Mouse (Mus musculus) layer of hippocampus, adult 11-12 months (tissue): ENCODE data around the gene Hspa1l.
"Not testable (repeated sequence)": the region's sequence is repeated elsewhere in the genome, so short reads cannot be mapped to it uniquely, and the experiment has no call there.

Experiments used
- DNase-seq: peaks from one replicate; pipeline ENCODE4 v3.0.0; 2022; ENCODE audit warnings: low spot score

Gene Hspa1l

DNA sequence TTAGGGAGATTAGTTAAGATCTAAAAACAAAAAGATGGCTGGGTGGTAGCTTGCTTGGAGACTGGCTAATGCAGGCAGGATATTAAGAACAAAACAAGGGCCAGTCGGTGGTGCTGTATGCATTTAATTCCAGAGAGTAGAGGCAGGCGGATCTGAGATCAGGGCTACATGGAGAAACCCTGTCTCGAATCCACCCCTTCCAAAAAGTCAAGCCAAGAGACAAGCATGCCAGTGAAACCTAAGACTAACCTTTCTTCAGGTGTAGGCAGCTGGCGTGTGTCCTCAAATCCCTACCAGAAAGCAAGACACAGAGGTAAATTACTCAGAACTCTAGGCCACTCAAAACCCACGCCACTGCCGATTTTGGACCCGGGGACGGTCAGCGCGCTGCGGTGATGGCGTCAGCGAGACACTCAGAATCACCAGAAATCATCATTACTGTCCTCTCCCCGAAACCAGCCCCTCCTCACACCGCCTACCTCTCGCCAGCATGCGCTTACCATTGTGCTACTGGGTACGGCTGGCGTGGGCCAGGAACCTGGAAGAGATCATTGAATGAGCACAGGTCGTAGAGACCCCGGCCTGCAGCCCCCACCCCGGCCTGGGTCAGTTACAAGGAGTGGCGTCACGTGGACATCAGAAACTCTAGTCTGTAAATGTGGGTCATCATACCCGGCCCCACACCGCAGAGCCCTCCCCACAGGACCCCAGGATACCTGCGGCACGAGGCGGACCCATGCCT is 20.7 kb upstream of the Hspa1l start:
- peak; percentile 41 for DNase-seq

DNA sequence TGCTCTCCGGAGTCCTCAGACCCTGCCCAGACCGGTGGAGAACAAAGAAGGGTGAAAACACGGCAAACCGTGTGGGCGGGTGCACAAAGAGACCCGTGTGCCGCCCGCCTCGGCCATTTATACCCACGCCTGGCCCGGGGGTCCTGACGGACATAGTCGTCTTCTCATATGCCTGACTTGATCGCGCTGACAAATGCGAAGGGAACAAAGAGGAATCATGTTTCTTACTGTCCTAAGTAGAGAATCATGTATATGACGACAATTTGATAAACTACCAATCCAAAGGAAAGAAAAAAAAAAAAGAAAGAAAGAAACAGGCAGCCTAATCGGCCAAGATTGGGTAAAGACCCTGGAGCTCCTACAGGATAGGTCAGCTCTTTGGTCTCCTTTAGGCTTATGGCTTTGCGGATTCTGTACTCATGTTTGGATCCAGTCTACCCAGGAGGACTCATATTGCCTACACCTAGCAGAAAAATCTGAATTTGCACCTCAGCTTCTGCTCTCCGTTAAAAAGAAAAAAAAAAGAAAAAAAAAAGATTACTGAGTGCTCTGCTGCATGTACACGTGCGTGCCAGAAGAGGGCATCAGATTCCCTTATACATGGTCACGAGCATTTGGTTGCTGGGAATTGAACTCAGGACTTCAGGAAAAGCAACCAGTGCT is 20.0 kb upstream of the Hspa1l start:
- peak; percentile 79 for DNase-seq

DNA sequence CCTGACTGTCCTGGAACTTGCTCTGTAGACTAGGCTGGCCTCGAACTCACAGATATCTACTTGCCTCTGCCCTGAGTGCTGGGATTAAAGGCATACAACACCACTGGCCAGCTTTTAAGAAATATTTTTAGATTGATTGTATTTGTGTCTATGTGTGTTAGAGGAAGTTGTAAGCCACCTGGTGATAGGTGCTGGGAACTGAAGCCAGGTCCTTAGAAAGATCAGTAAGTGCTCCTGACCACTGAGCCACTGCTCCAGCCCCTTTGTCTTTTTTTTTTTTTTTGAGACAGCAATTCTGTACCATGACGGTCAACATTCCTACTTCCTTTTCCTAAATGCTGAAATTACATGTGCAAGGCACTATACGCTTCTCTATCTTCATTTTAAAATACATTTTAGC is 19.2 kb upstream of the Hspa1l start:
- DNase-seq = no peak

DNA sequence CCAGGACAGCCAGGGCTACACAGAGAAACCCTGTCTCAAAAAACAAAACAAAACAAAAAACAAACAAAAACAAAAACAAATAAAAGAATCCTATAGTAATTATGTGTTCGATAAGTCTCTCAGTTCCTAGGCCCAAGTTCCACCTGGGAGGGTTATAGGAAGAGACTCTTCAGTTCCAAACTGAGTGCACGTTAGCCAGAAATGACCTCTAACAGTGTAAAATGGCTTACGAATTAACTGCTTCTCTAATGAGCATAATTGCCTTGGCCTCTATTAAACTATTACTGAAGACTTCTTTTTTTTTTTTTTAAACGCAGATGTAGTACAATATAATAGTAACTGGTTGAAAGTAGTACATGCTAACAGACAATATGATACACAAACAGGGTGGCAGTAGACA is 18.6 kb upstream of the Hspa1l start:
- DNase-seq = no peak

DNA sequence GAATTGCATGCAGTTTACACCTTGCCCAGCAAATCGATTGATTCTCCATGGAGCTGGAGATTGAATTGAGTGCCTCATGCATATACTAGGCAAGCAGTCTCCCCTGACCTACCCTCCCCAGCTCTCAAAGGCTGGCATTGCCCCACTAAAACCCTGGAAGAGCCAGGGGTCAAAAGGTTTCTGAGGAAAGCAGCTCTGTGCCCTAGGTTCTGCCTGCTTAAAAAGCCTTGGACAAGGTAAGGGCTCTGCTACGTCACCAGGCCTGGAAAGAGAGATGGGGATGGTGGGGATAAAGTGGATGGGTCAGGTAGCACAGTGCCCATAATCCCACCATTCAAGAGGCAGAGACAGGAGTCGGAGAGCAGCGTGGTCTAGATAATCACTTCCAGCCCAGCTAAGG is 17.7 kb upstream of the Hspa1l start:
- no peak for DNase-seq

DNA sequence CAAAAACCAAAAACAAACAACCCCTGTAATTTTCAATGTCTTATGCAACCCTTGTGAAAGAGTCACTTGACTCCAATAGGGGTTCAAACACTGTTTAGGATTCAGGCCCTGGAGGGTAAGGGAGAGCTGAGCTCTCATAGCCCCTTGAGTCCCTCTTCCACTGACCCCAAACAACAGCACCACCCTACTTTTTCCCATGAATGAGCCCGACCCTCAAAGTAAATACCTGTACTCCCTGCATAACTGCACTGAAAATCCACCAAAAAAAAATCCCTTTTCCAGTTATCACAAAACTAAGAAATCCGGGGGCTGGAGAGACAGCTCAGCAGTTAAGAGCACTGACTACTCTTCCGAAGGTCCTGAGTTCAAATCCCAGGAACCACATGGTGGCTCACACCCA is 16.6 kb upstream of the Hspa1l start:
- DNase-seq = no peak

DNA sequence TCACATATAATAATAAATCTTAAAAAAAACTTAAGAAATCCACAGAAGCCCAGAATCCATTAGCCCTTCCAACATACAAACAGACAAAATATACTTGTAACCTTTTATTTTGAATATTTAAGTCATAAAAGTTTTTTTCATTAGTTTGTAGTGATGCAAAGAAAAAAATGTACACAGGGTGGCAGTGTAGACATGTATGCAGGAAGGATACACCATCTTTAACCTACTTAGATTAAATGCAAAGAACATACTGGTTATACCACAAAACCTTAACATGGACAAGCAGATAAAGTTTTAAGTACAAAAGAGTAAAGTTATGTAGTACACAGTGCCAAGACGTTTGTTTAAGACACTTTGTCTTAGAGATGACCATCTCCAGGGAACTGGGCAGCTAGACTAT is 16.2 kb upstream of the Hspa1l start:
- no peak for DNase-seq

DNA sequence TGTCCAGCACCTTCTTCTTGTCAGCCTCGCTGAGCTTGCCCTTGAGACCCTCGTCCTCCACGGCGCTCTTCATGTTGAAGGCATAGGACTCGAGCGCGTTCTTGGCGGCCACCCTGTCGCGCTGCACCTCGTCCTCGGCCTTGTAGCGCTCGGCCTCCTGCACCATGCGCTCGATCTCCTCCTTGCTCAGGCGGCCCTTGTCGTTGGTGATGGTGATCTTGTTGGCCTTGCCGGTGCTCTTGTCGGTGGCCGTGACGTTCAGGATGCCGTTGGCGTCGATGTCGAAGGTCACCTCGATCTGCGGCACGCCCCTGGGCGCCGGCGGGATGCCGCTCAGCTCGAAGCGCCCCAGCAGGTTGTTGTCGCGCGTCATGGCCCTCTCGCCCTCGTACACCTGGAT is 15.2 kb upstream of the Hspa1l start:
- not testable (repeated sequence) for DNase-seq

DNA sequence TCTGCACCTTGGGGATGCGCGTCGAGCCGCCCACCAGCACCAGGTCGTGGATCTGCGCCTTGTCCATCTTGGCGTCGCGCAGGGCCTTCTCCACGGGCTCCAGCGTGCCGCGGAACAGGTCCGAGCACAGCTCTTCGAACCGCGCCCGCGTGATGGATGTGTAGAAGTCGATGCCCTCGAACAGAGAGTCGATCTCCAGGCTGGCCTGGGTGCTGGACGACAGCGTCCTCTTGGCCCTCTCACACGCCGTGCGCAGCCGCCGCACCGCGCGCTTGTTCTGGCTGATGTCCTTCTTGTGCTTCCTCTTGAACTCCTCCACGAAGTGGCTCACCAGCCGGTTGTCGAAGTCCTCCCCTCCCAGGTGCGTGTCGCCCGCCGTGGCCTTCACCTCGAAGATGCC is 14.5 kb upstream of the Hspa1l start:
- DNase-seq = not testable (repeated sequence)

DNA sequence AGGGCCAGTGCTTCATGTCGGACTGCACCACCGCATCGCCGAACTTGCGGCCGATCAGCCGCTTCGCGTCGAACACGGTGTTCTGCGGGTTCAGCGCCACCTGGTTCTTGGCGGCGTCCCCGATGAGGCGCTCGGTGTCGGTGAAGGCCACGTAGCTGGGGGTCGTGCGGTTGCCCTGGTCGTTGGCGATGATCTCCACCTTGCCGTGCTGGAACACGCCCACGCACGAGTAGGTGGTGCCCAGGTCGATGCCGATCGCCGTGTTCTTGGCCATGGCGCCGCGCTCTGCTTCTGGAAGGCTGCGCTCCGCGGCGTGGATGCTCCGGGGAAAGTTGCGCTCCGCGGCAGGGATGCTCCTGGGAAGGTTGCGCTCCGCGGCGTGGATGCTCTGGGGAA is 13.8 kb upstream of the Hspa1l start:
- DNase-seq = not testable (repeated sequence)

DNA sequence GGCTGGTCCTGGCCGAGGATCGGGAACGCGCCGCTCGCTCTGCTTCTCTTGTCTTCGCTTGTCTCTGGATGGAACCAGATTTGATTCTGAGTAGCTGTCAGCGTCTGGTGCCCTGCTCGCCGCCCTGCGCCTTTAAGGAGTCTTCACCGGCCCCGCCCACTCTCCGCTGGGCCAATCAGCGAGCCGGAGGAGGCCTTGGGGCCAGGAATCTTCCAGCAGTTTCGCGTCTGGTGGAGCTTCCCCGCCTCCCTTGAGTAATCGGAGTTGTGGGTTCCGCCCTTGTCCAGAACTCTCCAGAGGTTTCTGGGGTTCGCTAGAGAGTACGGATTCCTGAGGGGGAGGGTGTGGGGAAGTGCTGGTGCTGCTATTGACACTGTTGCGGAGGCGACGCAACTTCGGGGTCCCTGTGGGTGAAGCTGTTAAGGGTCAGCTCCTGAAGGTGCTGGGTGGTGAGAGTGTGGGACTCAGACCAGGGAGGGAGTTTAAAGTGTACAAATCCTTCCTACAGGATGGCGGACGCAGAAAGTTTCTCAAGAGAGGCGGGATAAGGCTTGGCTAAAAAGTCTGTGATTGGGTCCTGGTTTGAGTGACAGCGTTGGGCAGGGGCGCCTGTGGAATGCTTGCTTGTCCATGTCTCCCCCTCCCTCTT is 13.2 kb upstream of the Hspa1l start, which contains the start of gene Hspa1b:
Hspa1b (minus strand) TSS at position 109 of the 649 bp plus-strand sequence.
- DNase-seq = peak; percentile 78

DNA sequence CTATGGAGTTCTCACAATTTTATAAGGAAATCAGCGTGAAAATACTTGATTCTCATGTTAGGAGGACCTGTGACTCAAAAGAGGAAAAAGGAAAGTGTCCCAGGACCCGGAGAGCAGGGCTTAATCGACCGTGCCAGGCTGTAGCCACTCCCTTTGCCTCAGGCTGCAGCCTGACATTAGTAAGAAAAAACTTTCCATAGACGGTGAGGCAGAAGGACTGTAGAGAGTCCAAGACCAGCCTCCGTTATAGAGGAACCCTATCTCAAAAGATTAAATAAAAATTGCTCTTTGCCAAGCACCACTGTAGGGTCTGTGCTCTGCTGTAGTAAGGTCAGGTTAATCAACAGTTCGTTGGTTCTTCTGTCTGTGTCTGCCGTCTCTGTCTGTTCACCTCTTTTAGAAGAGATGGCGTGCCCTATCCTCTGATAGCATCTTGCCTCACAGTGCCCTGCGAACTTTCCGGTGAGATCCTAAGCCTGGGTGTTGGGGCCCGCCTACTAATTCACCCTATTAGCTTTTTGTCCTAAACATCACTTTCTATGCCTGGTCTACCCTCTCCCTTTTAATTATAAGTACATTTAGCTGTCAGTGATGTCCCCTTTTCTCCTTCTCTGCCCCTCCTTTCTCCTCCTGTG is 12.5 kb upstream of the Hspa1l start:
- no peak for DNase-seq

DNA sequence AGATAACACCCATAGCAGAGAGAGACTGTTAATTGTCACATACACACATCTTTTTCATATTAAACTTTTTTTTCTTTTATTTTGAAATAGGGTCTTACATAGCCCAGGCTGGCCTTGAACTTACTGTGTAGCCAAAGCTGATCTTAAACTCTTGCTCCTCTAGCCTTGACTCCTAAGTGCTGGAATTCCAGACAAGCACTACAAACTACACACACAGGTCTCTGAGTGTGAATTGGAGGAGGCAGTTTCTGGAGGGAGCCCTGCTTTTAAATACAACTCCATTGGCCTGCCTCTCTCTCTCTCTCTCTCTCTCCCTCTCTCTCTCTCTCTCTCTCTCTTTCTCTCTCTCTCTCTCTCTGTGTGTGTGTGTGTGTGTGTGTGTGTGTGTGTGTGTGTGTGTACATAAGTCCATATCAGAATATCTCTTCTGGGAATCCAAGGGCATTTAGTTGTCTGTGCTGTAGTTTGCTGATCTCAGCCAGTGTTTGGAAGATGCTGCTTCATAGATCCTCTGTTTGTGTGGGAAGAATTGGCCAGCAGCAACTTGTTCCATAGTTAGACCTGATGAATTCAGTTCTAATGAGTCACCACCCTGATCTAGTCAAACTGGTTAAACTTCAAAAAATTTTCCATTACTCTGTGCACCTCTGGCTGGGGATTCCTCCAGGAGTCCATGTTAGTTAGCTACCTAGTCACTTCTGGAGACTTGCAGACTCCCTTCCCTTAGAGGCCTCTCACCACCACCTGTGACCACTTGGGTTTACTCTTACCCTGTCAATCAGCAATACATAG is 11.6 kb upstream of the Hspa1l start:
- DNase-seq = no peak

DNA sequence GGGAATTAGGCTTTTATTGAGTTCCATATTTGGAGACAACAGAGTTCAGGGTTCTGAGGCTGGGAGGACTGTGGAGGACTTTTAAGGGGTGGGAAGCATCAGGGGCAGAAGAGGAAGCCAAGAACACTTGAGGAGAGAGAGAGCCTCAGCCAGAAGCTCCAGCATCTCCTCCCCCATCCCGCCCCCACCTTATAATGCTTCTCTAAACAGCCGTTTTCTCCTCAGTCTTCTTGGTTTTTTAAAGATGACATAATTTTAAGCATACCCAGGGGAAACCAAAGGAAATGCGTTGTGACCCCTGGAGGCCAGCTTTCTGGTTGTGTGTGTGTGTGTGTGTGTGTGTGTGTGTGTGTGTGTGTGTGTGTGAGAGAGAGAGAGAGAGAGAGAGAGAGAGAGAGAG is 10.4 kb upstream of the Hspa1l start:
- no peak for DNase-seq

DNA sequence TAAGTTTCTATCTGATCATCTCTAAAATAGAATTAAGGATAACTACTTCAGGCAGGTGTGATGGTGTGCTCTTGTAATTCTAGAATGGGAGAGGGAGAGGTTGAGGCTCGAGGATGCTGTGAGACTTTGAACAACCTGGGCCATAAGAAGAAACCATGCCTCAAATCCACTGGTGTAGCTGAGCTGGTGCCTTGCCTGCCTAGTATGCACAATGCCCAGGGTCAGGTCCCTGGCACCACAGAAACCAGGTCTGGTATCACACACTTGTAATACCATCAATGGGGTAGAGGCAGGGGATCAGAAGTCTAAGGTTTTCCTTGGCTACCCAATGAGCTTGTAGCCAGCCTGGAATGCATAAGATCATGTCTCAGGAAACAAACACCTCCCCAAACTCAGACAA is 9.7 kb upstream of the Hspa1l start:
- no peak for DNase-seq

DNA sequence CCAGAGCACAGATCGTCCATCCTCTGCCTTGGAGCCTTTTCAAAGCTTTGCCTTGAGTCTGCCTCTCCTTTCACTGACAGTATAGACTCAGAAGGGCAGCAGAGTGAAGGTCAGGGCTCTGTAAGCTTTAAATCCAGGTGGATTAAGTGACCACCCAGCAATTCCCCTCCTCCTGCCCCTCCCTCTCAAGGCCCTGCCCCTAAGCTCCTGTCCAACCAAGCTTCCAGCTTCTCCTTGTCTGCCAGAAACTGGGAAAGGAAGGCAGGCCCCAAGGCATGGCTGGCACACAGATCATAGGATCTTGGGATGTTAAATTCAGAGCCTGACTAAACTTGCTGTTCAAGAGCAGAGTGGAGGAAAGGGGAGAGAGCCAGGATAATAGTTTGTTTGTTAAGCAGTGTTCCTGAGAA is 7.9 kb upstream of the Hspa1l start:
- DNase-seq = no peak

DNA sequence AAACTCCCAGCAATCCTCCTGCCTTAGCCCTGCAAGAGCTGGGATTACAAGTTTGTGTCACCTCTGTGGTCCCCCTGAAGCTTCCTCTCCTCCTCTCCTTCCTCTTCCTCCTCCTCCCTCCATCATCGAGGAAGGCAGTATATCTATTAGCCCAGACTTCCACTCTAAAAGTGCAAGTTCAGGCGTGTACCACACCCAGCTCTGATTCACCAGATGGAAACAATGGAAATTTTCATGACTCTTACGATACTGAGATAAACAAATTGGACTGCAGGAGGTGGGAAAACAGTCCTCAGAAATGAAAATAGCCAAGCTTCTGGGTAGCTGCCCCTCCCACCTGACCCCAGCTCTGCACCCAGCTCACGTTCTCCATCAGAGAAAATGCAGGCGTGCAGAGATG is 6.9 kb upstream of the Hspa1l start:
- no peak for DNase-seq

DNA sequence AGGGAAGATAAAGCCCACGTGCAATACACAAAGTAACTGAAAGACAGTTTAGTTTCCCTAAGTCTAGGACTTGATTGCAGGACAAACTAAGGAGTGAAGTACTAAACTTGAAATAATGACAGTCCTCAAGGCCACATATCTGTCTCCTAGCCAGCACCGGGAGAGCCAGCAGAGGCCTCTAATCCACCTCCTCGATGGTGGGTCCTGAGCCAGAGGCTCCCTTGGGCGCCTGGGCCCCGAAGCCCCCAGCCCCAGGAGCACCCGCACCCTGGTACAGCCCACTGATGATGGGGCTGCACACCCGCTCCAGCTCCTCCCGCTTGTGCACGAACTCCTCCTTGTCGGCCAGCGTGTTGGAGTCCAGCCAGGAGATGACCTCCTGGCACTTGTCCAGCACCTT is 2.7 kb upstream of the Hspa1l start, which contains the start of gene Gm20481:
Gm20481 (plus strand) TSS at position 91 of the 400 bp plus-strand sequence.
- DNase-seq = not testable (repeated sequence)

DNA sequence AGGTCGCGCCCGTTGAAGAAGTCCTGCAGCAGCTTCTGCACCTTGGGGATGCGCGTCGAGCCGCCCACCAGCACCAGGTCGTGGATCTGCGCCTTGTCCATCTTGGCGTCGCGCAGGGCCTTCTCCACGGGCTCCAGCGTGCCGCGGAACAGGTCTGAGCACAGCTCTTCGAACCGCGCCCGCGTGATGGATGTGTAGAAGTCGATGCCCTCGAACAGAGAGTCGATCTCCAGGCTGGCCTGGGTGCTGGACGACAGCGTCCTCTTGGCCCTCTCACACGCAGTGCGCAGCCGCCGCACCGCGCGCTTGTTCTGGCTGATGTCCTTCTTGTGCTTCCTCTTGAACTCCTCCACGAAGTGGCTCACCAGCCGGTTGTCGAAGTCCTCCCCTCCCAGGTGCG is 1.7 kb upstream of the Hspa1l start:
- not testable (repeated sequence) for DNase-seq

DNA sequence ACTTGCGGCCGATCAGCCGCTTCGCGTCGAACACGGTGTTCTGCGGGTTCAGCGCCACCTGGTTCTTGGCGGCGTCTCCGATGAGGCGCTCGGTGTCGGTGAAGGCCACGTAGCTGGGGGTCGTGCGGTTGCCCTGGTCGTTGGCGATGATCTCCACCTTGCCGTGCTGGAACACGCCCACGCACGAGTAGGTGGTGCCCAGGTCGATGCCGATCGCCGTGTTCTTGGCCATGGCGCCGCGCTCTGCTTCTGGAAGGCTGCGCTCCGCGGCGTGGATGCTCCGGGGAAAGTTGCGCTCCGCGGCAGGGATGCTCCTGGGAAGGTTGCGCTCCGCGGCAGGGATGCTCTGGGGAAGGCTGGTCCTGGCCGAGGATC is 822 bp upstream of the Hspa1l start:
- DNase-seq = not testable (repeated sequence)

DNA sequence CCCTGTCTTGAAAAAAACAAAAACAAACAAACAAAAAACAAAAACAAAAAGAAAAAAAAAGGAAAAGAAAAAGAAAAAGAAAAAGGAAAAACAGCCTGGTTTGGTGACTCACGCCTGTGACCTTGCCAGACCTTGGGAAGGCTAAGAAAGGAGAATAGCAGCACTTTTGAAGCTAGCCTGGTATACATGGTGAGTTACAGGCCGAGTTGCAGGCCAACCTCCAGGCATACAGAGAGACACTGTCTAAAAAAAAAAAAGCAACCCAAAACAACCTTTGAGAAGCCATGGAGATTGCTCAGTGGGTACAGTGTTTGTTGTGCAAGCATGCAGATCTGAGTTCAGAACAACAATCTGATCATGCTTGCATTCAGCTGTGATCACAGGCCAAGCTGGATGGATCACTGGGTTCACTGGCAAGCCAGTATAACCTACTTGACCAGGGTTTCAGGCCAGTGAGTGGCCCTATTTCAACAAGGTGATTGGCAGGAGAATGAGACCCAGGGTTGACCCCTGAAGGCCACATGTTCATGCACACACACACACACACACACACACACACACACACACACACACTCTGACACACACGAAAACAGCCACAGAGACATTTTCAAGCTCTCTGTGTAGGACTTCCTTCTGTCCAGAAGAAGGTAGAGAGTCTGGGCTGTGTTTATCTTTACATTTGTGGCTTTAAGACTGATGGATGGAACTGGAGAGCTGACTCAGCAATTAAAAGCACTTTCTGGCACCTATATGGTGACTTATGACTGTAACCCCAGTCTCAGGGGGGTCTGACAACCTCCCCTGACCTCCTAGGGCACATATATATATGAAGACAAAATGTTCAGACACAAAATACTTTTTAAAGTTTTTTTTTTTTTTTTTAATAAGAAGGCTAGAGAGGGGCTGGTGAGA is 3.3 kb downstream of the Hspa1l start:
- DNase-seq = no peak
